Mouse (Mus musculus) layer of hippocampus, adult 18-20 months (tissue): ENCODE data around the gene Cabs1. TPM values are rescaled to one million over a fixed set of nuclear protein-coding genes. Genes with fewer than 3 reads are reported as not detected.

Source experiments
- DNase-seq, 2 experiments: peaks; one replicate each; pipeline ENCODE4 v3.0.0; 2022; ENCODE audit warnings: low spot score in 2 of 2
- long read RNA-seq: library from polyadenylated mRNA; stranded (forward); transcript quantifications from one replicate; pipeline ENCODE4 v2.0.0, GENCODE M21; 2021
- total RNA-seq, 2 experiments: library from RNA; stranded (reverse); gene quantifications; 2 replicates each; pipeline ENCODE4 v1.2.3; 2021

Cabs1 gene
- not detected for total RNA-seq
- long read RNA-seq, result 0 reads

DNA sequence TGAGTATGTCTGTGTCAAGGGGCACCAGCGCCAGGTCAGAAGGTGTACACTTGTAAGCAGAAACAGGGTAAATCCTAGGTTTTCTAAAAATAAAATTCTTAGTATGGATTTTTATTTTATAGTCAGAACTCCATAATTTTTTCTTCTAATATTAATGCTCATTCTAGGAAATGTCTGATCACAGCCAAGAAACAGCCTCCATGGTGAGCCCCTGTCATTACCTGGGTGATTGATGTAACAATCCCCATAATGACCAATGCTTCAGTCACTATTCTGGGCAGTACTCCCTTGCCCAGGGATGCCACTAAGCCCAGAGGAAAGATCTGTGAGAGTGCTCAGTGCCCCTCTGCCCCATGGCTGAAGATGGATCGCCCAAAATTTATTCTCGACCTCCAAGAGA, at the start of gene Cabs1:
TSS of gene Cabs1 (plus strand) at position 301 of the 400 bp plus-strand sequence.
- DNase-seq, result no peak

DNA sequence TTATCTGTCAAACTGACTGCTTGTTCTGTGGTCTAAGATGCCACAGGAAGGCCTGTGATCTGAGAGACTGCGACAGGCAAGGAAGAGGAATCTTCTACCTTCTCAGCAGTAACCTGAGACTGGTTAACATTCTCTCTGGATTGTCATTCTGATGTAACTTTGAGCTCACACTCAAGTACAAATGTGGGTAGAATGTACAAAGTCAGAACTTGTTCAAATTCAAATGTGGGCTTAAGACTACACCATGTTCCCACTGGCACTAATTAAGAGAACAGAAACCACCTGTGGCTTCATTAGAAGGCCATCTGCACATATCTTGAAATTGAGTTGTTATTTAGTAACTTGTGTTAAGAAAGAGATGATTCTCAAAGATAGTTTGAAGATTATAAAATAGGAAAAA, 47.6 kb upstream of the Cabs1 start:
- DNase-seq, result peak in 1 of 2 experiments; percentile 29

DNA sequence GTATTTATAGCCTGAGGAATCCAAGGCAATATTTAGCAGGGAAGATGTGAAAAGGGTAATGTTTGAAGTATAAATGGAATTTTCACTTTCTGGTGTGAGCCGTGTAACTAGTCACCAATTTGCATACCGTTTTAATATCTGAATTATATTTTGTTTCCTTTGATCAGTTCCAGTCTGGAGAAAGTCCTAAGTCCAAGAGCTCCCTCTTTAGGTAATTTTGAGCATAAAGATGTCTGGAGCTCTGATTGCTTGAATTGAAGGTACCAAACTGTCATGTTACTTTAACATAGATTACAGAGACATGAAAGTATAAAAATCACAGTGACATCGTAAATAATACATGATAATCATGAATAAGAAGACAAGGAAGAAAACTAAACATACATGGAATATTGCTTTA, 38.5 kb upstream of the Cabs1 start:
- DNase-seq, result peak in 1 of 2 experiments; percentile 51

DNA sequence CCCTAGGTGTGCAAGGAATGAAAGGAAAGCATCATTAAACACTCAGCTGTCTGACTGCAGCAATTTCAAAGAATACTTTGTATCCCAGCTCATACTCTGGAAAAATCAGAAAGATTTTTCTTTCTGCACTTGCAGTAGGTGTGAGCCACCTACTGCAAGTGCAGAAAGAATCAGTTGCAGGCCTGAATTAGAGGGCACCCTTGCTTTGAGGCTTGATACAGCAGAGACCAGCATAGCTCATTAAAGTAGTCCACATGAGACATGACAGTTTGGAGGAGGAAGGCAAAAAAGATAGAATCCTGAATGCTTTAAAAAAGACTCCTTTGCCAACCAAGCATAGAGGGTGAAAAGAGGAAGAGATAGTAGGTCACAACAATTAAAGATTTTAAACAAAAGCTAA, 36.7 kb upstream of the Cabs1 start:
- DNase-seq, result no peak

DNA sequence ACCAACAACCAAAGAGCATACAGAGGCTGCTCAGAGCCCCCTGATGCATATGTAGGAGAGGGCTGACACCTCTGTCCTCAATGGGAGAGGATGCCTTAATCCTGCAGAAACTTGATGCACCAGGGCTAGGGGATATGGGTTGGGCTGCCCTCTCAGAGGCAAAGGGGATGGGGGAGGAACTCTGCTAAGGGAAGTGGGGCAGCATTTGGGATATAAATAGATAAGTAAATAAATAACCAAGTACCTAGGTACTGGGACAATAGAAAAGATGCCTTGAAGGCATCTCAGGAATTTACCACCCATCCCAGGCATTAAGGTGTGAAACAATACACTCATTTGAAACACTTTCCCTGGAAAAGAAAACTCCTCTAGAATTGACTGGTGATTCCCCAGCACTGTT, 27.4 kb upstream of the Cabs1 start:
- no peak for DNase-seq

DNA sequence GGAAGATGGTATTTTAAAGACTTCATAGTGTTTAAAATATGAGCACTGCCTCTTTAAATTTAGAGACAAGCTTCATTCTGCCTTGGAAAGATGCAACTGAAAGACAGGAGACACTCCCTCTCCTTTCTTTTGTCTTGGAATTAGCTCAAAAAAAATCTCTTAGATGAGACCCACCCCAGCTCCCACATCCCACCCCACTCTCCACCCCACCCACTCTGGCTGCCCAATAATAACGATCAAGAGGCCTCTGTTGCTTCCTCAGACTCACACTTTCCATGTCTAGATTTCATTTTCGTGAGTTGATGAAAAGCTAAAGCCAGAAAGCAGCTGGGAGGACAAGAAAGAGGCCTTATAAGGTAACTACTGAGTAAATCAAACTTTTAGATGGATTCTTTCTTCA, 10.0 kb upstream of the Cabs1 start, which contains the start of the genes 2310003L06Rik and Gm28434:
TSS of gene 2310003L06Rik (plus strand) at position 259 of the 400 bp plus-strand sequence.
TSS of gene Gm28434 (plus strand) at position 317 of the 400 bp plus-strand sequence.
- DNase-seq, result no peak

DNA sequence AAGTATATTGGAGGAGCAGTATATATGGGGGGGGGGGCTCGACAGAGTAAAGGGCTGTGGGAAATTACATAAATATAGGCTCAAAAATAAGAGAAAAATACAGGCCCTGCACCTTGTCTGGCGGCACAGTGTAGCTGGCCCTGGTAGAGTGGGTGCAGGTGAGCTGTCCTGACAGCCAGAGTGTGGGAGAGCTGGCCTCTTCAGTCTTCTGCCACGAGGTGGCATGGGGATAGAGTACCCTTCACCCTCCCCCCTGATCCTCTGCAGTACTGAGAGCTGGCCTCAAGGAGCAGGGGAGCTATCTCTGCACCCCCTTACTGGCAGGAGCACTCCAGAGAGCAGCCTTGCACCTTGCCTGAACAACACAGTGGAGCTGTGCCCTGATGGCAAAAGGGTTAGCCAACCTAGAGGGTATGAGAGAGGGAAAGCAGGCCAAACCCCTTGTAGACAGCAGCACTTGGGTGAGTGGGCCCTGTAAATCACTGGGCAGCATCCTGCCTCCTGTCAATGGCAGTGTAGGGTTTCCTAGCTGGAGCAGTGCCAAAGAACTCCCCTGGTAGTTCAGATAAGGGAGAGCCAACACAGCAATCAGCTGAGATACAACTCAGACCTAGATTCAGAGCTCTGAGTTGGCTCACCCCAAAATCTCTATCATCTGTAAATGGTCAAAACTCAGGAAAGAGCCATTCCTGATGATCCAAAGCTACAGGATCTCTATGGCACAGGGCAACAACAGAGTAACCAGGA, 3.4 kb downstream of the Cabs1 start:
- DNase-seq, result no peak

DNA sequence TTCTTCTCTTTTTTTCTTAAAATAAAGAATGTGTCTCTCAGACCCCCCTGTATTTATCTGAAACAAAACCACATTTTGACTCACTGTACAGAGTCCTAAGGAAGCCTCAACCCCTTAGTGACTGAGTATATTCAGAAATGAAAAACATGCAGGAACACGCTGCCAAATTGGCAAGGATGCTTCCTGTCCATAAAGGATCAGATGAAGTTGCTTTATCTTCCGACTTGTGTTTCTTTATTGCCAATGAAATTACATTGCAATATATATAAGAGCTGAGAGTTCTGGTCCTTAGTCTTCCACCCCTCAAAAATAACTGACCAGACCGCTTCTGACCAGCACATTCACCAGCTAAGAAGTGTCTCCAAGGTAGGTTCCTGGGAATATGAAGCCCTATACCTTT, 23.0 kb downstream of the Cabs1 start, which contains the start of gene Smr3a:
TSS of gene Smr3a (plus strand) at position 301 of the 400 bp plus-strand sequence.
- DNase-seq, result no peak

DNA sequence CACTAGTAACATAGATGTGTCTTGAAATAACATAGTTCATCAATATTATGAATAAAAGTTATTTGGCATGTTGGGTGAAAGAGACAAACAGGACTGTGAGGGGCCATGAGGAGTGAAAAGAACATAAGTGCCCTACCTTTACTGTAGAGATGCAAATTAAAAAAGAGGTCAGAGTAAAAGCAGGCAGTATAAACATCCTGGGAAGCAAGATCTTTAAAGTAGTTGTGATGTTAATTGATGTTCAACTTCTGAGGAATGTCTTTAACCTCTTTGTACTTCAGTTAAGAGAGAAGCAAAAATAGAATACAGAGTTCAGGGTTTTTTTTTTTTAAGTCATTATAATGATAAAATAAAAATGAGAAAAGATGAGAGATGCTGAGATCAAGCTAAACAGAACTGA, 26.0 kb downstream of the Cabs1 start:
- no peak for DNase-seq

Other genes starting within 250 kb of the Cabs1 start
- gene Csn1s2a, start 204.9 kb upstream of the Cabs1 start, total RNA-seq, result not detected
- gene Csn1s2b, start 171.4 kb upstream of the Cabs1 start, total RNA-seq, result not detected
- not detected for gene Prr27, start 153.8 kb upstream of the Cabs1 start, total RNA-seq
- not detected for gene Odam, start 94.4 kb upstream of the Cabs1 start, total RNA-seq
- not detected for gene Csn3, start 53.9 kb upstream of the Cabs1 start, total RNA-seq
- gene 2310003L06Rik, start 10.0 kb upstream of the Cabs1 start, total RNA-seq, result not detected
- not detected for gene Gm28434, start 9.9 kb upstream of the Cabs1 start, total RNA-seq
- gene Smr3a, start 23.1 kb downstream of the Cabs1 start, total RNA-seq, result not detected
- not detected for gene Smr2, start 107.1 kb downstream of the Cabs1 start, total RNA-seq
- not detected for gene Gm11116, start 132.1 kb downstream of the Cabs1 start, total RNA-seq
- not detected for gene Gm11115, start 174.7 kb downstream of the Cabs1 start, total RNA-seq